Mouse (Mus musculus) G1E-ER4 (cell line): ENCODE results near the gene G2e3. TPM values are rescaled to one million over a fixed set of nuclear protein-coding genes. Genes with fewer than 3 reads are reported as not detected.
A peak's percentile ranks its signal among the peaks of the same experiment; 100 is the strongest.

Experiments
- GATA1 ChIP-seq: IDR thresholded peaks from one replicate; pipeline ENCODE4 v1.8.0; 2012; ENCODE audit warnings: low read length, inconsistent platforms
- polyA plus RNA-seq: library from polyadenylated mRNA; stranded (reverse); fragments of >175 nt; gene quantifications from 2 replicates; pipeline ENCODE4 v1.2.3, GENCODE M21; 2012

G2e3 gene
- 4.0 and 7.5 TPM in 2 replicates for polyA plus RNA-seq

- TF ChIP-seq GATA1 = no peak
These were observed at the start of gene G2e3 for GRCm38 (mm10) chr12:51347988-51348697. Gene G2e3 (plus strand): TSS chr12:51348061.

GRCm38 (mm10) chr12:51323604-51324003 lies 24.3 kb upstream of the G2e3 start:
- TF ChIP-seq GATA1 = no peak

- TF ChIP-seq GATA1 = no peak
These were observed 21.0 kb upstream of the G2e3 start for GRCm38 (mm10) chr12:51326819-51327218.

- TF ChIP-seq GATA1 = peak; percentile 15
These were observed 10.8 kb upstream of the G2e3 start for GRCm38 (mm10) chr12:51337014-51337413.

- TF ChIP-seq GATA1 = no peak
These were observed 1.7 kb upstream of the G2e3 start for GRCm38 (mm10) chr12:51346121-51346520.

- no peak for TF ChIP-seq GATA1
These were observed 787 bp downstream of the G2e3 start for GRCm38 (mm10) chr12:51348698-51348998.

- TF ChIP-seq GATA1 = no peak
These were observed 7.4 kb downstream of the G2e3 start for GRCm38 (mm10) chr12:51355296-51355695.

- TF ChIP-seq GATA1 = no peak
These were observed 13.4 kb downstream of the G2e3 start for GRCm38 (mm10) chr12:51361294-51361693.

- no peak for TF ChIP-seq GATA1
These were observed 15.0 kb downstream of the G2e3 start for GRCm38 (mm10) chr12:51362898-51363297.

GRCm38 (mm10) chr12:51368504-51368903 lies 20.6 kb downstream of the G2e3 start:
- no peak for TF ChIP-seq GATA1

GRCm38 (mm10) chr12:51377003-51377887 lies 29.4 kb downstream of the G2e3 start, which contains the start of gene Scfd1:
Gene Scfd1 (plus strand): TSS chr12:51377510.
- no peak for TF ChIP-seq GATA1

- TF ChIP-seq GATA1 = no peak
These were observed 30.0 kb downstream of the G2e3 start for GRCm38 (mm10) chr12:51377888-51378190.

- TF ChIP-seq GATA1 = no peak
These were observed 52.0 kb downstream of the G2e3 start for GRCm38 (mm10) chr12:51399871-51400270.

- TF ChIP-seq GATA1 = no peak
These were observed 54.3 kb downstream of the G2e3 start for GRCm38 (mm10) chr12:51402060-51402698.

- TF ChIP-seq GATA1 = no peak
These were observed 56.2 kb downstream of the G2e3 start for GRCm38 (mm10) chr12:51403987-51404586.

- TF ChIP-seq GATA1 = no peak
These were observed 63.5 kb downstream of the G2e3 start for GRCm38 (mm10) chr12:51411362-51411761.

Other genes starting within 250 kb of the G2e3 start
- gene Scfd1, start 29.4 kb downstream of the G2e3 start, polyA plus RNA-seq = 1.3 and 2.1 TPM in 2 replicates
- not detected in 2 replicates for gene Coch, start 245.3 kb downstream of the G2e3 start, polyA plus RNA-seq